Mouse (Mus musculus) urinary bladder, postnatal 4 days (tissue): Measurements from ENCODE around the gene Colgalt2.
"Not testable (repeated sequence)": the region's sequence is repeated elsewhere in the genome, so short reads cannot be mapped to it uniquely, and the experiment has no call there.

Experiments used
- DNase-seq, 2 experiments: peaks; one replicate each; pipeline ENCODE4 v3.0.0; 2021 to 2022; ENCODE audit warnings: low spot score in 2 of 2

The Colgalt2 gene

DNA sequence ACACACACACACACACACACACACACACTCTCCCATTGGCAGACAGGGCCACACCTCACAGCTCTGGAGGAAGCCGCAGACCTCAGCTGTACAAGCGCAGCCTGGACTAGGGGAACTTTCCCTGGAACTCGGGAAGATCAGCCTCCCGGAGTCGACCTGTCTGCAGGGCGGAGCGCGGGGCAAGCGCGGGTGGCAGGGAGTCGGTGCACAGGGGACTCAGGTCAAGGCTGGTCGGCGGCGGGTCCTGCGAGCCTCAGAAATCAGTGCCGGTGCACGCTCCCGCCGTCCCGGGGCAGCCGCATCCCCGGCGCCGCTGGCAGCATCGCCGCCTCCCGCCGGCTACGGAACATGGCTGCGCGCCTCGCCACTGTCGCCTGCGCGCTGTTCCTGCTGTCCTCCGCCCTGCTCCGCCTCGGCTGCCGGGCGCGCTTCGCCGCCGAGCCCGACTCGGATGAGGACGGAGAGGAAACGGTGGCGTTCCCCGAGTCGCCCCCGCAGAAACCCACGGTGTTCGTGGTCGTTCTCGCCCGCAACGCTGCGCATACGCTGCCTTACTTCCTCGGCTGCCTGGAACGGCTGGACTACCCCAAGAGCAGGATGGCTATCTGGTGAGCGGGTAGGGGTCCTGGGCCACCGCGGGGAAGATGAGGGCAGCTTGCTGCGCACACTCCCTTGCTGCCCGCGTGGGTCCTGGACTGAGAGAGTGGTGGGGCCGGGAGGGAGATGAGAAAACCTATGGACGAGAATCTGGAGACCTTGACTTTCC is at the start of gene Colgalt2:
Gene Colgalt2 (plus strand): TSS at position 41 of the 766 bp plus-strand sequence.
- DNase-seq: peak in 1 of 2 experiments; percentile 29

GRCm38 (mm10) chr1:152356721-152357120 is 42.9 kb upstream of the Colgalt2 start:
- DNase-seq: no peak

DNA sequence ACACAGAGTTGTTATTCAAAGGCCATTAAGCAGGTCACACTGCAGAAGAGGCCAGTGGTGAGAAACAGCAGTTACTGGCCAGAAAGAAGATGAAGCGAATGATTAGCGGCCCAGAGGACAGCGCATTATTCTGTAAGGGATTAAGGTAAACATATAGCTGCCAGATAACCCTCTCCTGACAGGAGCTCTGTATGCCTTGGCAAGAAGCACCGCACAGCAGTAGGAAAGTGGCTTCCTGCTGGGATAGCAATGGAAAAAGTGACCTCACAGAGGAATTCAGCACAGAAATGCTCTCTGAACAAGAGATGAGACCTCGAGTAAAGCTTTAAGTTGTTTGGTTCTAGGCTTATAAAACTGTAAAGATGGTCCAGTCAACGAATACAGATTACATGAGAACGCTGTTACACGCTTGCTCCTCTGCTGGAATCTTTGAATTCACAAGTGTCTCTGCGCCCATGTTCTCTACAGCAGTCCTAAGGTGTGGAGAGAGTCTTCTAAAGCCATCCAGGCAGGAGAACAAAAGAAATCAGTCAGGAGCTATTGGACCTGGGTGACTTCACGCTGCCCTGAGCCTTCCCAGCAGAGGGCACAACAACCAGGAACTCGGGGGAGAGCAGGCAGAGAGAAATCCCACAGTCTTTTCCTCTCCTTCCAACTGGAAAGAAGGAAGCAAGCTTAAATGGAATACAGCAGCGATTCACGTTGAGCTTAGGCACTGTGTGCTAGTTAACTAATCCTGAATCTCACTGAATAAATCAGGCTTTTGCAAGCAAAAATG is 31.1 kb upstream of the Colgalt2 start:
- DNase-seq: no peak

DNA sequence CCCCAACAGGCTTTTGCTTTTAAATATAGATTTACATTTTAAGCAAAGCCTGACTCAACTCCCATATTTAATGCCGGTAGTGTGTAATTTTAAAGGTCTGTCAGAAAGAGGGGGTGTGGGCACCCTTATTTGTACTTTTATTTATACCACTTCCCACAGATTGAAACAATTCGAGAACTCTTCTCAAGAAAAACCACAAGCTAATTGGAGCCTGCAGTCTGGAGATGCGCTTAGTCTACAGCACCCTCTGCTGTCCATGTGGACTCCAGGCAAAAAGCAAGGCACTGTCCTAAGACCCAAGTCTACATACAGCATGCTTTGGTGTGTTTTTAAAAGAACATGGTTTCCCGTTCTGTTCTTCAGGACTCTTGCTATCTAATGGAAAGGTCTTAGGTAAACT is 30.5 kb upstream of the Colgalt2 start:
- peak in 1 of 2 experiments; percentile 25 for DNase-seq

- no peak for DNase-seq
Observed at GRCm38 (mm10) chr1:152378311-152378710, 21.3 kb upstream of the Colgalt2 start.

DNA sequence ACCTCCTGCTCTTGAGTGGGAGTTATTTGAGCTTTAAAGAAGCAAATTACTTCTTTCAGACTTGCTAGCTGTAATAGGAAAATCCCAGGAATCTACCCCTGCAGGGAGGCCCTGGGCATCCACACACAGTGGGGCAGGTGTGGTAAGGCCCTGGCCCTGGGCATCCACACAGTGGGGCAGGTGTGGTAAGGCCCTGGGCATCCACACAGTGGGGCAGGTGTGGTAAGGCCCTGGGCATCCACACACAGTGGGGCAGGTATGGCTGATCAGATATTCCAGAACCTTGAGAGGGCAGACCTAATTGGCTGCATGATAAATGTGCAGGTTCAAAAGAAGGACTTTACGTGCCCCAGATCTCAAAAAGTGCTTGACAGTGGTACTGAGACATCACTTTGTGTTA is 15.0 kb upstream of the Colgalt2 start:
- no peak for DNase-seq

GRCm38 (mm10) chr1:152385693-152386092 is 13.9 kb upstream of the Colgalt2 start:
- DNase-seq: not testable (repeated sequence)

- peak; percentile 76 to 84 for DNase-seq
Observed at GRCm38 (mm10) chr1:152386188-152386835, 13.3 kb upstream of the Colgalt2 start, which contains the start of gene Tsen15. Gene Tsen15 (minus strand): TSS chr1:152386688.

DNA sequence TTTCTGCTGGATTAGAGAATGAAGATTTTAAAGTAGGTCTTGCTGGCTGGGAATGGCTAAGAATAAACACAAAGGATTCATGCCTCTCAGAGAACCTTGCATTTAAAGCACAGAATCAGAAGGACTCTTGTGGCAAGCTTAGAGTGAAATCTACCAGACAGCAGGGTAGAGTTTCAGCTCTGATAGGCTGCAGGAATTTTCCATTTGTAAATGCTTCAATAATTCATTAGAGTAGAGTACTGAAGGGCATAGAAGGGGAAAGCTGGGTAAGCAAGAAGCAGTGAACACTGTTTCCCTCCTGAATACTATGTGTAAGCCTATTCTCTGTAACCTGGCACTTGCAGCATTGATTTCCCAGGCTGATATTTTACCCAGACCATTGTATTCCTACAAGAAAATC is 10.4 kb upstream of the Colgalt2 start:
- no peak for DNase-seq

DNA sequence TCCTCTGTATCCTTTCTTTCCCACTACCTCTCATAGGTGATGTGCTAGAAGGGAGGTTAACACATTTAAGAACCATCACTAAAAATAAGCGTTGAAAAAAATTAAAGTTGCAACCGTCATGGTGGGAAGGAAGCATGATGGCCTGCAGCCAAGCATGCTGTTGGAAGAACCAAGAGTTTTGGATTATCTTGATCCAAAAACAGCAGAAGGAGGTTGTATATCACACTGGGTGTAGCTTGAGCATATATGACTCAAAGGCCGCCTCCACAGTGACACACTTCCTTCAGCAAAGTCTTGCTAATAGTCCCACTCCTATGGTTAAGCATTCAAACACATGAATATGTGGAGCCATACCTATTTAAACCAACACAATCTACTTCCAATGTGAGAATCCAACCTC is 5.5 kb upstream of the Colgalt2 start:
- no peak for DNase-seq

GRCm38 (mm10) chr1:152394956-152395515 is 4.6 kb upstream of the Colgalt2 start:
- DNase-seq: no peak

GRCm38 (mm10) chr1:152398708-152399107 is 922 bp upstream of the Colgalt2 start:
- DNase-seq: no peak

GRCm38 (mm10) chr1:152400556-152401540 is 1.2 kb downstream of the Colgalt2 start:
- no peak for DNase-seq

GRCm38 (mm10) chr1:152407021-152407946 is 7.7 kb downstream of the Colgalt2 start:
- no peak for DNase-seq

DNA sequence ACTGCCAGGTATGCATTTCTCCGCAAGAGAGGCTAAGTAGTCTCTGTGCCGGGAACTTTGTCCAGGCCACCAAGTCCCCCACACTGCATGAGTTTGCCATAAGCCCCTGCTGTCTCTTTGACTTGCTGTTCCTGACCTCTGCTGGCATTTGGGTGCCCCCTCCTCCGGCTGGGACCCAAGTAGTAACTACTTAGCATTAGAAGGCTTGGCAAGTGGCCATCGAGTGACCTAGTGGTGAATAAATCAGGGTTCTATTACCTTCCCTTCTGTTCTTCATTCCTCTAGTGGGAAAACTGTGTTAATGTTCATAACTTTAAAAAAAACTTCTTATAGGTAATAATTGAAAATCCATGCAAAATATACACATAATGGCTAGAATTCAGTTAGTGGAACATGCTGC is 9.7 kb downstream of the Colgalt2 start:
- no peak for DNase-seq

DNA sequence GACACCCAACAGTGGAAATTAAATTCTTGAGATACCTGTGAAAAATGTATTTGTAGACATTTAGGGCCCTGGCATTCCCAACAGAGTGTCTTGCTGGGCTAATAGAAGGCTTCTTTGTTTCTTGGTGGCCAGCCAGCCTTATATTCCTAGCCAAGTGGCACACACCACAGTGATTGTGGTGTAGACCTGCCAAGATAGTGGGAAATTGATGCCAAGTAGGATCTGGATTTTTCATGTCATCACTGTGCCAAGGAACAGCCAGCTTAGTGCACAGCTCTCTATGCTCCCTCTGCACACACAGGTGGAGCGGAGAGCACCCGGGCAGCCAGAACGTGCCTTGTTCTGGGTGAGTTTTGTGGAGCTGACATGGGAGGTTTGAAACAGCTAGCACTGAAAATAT is 11.0 kb downstream of the Colgalt2 start:
- DNase-seq: no peak

DNA sequence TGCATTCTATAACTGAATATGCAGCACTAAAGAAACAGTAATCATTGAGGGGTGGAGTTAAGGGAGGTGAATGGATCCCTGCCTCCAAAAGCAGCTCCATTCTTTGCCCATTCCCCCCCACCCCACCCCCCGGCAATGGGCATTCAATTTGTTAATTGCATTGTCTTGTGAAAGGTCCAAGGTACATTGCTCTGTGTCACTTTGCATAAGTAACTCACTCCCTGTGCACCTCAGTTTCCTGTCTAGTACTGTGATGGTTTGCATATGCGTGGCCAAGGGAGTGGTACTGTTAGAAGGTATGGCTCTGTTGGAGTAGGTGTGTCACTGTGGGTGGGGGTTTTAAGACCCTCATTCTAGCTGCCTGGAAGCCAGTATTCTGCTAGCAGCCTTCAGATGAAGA is 13.5 kb downstream of the Colgalt2 start:
- DNase-seq: no peak

GRCm38 (mm10) chr1:152413961-152414360 is 14.3 kb downstream of the Colgalt2 start:
- DNase-seq: no peak

DNA sequence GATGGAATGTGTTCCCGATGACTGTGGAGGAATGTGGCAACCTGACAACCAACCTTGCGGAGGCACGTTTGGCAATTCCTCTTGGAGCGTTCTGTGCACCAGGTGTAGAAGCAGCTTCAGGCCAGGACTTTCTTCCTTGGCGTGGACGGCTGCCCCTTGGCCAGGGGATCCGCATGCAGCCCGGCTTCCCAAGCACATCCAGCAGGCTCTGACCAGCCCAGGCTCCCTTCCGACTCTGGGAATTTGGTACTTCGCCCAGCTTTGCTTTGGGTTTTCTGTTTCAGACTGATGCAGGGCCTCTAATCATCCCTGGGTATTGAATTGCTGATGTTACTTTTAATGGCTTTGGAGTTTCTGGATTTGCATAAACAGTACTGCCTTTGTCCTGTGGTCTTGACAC is 14.8 kb downstream of the Colgalt2 start:
- DNase-seq: peak in 1 of 2 experiments; percentile 30
